Mouse (Mus musculus) cerebellum, postnatal 36 days (tissue): ENCODE data around the gene Rpp25.

Source experiments
- DNase-seq, 2 experiments: peaks; one replicate each; pipeline ENCODE4 v3.0.0; 2021 to 2022; ENCODE audit warnings: mixed read lengths in 2 of 2

The Rpp25 gene

DNA sequence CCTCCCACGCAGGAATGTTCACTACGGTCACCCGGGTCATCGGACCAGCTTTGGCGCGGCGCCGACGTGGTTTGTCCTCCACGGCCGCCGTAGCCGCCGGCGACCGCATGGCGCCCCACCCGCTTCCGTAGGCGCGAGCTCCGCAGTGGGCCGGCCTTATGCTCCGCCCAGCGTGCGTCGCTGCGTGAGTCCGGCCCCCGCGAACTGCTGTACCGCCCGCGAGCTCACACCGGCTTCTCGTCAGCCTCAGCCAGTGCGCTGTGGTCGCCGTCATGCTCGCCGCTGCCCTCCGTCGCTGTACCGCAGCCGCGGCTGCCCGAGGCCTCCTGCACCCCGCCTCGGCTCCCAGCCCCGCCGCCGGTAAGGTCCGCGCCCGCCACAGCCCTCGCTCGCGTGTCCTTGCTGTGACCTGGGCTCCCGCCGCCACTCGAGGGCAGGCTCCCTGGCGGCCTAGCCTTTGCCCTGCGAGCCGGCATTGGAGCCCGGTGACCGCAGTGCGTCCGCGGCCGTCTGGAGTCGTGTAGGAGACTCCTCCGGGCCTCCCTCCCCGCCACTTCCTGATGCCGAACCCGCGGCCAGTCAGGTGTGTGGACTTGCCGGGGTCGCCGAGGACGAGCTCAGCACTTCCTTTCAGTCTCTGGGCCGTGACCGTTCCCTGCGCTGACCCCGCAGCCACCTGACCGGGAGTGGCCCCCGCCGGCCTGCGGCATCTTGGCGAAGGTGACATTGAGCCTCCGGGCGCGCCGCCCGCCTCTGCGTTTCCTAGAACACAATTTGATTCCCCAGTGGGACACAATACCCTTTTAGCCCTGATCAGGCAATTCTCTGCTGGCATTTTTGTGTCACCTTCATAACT is 17.5 kb downstream of the Rpp25 start, which contains the start of gene Cox5a:
Cox5a (plus strand) TSS at position 219 of the 856 bp plus-strand sequence.
- DNase-seq: peak; percentile 96 to 98

DNA sequence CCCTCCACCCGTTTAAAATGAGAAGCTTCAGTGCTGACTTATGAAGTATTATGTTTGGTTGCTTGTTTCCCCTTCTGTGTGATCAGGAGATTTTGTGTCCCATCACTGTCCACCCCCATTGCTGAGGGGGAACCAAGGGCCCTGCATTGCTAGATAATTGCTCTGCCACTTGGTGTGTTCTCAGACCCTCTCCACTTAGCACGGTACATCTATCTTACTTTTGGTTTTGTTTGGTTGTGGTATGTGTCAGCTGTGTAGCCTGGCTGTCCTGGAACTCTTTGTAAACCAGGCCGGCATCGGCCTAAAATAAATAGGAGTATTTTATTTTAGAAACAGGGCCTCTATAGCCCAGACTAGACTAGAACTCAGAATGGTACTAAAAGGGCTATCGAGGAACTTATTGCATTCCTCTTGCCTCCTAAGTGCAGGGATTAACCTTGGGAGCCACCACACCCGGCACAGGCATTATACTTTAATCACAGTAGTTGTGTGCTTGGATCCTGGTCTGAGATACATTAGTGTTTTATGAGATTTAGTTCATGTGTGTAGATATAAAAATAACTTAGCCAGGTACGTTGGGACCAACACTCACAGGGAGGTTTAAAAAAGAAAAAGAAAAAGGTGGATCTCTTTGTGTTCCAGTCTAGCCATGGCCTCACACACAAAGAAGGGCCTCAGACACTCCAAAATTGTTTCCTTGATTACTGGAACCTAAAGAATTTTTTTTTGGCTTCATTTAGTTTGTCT is 18.5 kb downstream of the Rpp25 start:
- DNase-seq: no peak

DNA sequence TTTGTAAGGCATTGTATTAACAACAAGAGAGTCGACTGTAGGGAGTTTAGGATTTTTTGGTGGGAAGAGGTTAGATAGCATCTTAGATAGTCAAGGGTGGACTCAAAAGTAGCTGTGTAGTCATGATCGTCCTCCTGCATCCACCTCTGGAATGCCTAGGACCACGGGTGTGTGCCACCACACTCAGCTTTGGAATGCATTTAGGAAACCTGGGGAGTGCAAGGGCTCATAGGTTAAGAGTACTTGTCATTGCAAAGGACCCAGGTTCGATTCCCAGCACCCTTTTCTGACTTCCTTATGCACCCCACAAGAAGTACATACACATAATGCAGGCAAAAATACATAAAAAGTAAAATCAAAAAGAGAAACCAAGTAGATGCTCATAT is 19.0 kb downstream of the Rpp25 start:
- no peak for DNase-seq

DNA sequence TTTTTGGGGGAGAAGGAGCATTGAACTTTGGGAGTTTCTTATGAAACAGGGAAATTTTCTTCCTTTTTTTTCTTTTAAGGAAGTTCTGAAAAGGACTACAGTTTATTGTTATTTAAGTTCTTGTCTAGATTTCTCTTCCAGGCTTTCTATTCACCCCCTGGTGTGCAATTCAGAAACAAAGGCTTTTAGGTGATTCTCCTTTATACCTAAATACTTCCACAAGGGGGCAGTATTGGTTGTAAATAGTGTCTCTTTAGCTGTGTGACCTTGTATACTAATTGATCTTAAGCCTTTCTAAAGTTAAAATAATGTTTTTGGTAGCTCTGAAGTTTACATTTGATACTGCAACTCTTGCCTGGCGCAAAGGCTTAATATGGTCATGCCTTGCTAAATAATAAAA is 19.9 kb downstream of the Rpp25 start:
- DNase-seq: no peak

DNA sequence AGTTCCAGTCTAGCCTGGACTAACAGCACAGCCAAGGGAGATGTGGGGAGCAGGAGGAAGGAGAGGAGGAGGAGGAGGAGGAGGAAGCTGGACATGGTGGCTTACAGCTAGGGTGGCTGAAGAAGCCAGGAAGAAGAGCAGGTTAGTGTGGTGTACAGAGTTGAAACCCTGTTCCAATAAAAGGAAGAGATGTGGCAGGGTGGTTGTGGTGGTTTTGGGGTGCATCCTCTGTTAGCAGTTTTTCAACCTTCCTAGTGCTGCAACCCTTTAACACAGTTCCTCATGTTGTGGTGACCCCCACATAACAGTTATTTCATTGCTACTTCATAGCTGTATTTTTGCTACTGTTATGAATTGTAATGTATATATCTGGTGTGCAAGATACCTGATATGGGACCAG is 20.6 kb downstream of the Rpp25 start:
- DNase-seq: no peak

DNA sequence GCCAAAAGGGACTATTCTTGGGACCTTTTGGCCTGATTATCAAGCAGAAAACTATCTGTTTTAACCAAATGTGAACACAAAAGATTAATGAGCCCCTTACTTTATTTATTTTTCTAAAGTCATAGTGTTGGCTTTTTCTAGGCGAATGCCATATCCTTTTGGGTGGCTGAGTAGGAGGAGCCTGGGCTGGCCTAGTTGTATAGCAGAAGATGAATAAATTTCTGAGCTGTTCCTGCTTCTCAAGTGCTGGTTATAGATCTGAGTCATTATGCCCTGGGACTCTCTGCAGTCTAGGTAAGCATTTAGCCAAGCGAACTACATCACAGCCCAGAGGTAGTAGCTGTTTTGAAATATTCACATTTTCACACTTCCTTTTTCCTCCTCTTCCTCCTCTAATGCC is 21.7 kb downstream of the Rpp25 start:
- DNase-seq: no peak

DNA sequence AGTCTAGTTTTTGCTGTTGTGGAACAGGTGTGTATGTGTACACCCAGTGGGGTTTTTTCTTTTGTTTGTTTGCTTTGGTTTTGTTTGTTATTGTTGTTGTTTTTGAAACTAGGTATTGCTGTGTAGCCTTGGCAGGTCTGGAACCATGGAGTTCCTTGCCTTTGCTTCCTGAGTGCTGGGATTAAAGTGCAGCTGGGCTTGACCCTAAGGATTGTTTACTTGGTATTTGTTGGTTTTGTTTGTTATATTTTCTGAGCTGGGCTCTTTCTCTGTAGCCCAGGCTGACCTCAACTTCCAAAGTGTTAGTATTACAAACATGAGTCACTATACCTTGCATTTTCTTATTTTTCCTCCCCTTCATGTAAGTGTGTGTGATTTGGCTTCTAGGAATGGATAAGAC is 22.6 kb downstream of the Rpp25 start:
- no peak for DNase-seq

DNA sequence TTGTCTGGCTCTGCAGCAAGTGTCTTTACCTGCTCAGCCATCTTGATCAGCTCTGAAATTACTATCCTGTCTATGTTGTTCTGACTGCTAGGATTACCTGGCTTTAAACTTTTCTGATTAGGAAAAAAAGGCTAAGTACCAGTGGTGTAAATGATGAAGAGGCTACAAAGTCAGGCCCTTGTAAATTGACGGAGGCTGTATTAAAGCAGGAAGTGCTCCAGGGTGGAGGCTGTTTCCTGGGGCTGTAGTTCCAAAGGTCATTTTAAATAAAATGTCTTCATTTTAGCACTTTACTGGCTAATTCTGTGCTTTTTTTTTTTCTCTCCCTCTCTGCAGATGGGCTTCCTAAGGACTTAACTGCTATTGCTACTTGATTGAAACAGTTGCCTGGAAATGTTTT is 28.1 kb downstream of the Rpp25 start:
- no peak for DNase-seq

DNA sequence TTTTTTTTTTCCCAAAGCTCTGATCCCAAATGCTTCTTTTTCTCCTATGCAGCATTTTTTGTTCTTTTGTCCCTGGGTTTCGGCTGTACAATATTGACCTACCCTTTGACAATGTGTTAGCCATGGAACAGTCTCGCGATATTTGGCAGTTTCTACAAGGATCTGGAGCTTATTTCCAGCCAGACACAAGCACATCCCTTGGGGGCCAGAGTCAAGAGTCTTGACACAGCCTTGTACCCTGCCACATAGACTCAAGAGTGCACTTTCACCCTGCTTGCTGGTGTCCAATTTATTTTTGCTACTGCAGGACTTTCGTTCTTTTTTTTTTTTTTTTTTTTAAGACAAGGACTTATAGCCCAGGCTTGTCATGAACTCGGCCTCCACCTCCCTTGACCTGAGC is 32.5 kb downstream of the Rpp25 start:
- no peak for DNase-seq

DNA sequence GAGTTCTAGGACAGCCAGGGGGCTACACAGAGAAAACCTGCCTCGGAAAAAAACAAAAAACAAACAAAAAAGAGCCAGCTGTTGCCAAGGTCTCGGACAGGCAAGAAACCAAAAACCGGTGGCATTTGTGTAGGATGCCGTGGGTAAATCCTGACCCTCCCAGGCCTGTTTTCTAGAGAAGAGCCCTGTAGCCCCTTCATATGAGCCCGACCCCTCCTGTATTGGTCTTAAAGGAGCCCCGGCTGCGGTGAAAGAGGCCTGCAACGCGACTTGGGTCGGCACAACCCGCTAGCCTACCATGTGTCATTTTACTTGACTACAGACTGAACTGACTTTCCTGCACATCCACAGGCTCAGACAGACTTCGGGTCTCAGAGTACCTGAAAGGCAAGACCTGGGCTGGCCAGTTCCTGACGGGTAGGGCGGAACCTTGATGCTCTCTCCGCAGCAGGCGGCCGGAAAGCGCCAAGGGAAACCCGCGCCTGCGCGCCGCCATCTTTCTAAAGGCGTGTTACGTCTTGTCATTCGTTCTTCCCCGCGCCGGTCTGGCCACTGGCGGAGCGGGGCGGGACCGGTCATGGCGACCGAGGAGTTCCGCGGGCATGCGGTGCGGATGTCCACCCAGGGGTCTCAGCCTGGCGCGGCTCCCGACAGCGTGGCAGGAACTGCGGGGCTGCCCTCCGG is 33.4 kb downstream of the Rpp25 start, which contains the start of gene Fam219b:
Fam219b (plus strand) TSS at position 485 of the 684 bp plus-strand sequence.
- peak; percentile 92 for DNase-seq

DNA sequence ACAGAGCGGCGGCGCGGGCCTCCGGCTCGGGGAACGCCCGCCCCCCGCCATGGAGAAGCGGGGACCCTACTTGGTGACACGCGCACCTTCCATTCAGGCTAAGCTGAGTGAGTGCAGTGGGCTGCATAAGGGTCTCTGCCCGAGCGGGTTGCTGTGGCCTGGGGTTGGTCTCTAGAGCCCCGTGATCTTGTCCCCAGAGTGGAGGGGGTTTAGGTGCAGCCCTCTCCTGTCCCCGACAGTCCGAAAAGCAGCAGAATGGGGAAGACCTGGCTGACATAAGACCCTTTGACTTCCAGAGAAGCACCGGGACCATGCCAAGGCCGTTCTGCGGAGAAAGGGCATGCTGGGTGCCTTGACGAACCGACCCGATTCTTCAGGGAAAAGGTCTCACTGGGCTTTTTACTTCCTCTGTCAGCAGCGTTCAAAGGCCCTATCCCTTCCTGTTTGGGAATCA is 33.9 kb downstream of the Rpp25 start:
- DNase-seq: peak in 1 of 2 experiments; percentile 45

DNA sequence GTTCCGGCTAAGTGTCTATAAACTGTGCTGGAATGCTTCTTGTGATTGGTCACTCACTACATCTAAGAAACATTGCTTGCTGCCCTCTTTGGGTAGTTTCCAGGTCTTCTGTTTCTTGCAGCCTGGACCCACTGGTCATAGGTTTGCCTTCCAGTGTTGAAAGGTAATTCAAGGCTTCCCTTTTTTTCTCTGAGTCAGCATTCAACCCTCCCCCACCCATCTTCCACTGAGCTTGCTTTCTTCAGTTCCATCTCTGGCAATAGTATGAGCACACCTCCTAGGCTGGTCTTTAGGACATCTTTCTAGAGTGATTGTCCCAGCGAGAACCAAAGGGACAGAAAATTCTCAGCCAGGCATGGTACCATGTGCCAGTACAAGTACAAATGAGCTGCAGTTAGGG is 35.7 kb downstream of the Rpp25 start:
- no peak for DNase-seq

DNA sequence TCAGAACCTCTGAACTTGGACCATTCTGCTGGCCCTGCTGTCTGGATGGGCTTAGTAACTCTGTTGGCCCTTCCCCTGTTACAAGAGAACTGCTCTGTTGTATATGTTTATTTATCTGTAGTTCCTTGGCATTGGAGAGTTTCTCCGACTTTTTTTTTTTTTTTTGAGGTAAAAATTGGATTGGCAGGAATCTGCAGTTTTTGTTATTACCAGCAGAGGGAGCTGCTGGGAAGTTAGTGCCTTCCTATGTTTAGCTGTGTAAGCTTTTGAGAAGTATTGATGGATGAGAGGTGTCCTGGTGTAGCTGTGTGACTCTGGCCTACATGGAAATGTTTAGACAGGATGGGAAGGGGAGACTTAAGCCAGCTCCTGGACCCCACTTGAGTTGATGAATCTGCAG is 37.5 kb downstream of the Rpp25 start:
- DNase-seq: peak; percentile 47 to 65

DNA sequence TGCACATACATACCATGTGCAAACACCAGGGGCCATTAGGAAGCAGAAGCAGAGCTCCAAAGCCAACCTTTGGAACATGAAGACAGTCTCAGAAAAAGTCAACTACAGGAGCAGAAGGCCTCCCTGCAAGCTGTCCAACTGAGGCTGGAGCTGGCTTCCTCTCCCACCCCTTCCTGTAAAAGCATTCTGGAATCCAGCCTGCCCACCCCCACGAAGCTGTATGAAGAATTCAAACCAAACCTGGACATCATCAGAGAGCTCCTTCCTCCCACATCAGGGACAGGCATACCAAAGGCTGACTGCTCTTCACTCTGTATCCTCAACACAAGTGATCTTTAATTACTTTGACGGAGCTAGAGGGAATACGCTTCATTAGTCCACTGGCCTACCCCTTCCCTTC is 40.1 kb downstream of the Rpp25 start:
- DNase-seq: no peak

DNA sequence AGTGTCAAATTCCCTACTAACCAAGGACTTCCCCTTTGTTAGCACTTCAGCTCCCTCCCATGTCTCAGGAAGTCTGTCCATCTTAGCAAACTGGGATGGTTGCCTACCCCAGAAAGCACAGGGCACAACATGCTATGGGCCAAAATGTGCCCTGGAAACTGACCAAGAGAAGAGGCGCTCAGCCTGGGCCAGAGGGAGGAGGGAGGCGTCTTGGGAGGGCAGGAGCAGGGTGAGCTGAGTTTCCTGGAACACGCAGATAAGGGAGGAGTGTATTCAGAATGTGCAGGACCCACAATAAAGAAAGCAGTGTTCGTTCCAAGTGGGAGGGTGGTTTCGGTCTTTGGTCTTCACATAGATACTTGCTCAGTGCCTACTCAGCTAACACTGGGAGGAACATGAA is 43.5 kb downstream of the Rpp25 start:
- DNase-seq: peak; percentile 37 to 43

DNA sequence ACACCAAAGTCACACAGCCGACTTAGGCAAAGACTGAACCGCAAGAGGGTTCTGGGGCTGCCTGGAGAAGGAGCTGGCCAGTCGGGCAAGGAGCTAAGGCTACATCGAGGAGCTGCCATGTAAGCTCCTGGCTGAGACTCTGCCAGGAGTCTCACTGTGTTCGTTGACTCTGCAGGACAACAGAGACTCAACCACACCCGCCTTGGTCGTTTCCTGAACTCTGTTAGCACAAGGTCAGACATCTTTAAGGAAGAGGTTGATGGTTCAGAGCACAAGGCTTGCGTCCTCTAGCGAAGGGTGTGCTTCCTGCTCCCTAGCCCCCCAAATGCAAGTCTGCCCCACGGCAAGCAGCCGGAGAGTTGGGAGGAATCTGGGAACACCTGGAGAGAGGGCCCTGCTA is 44.0 kb downstream of the Rpp25 start:
- no peak for DNase-seq

DNA sequence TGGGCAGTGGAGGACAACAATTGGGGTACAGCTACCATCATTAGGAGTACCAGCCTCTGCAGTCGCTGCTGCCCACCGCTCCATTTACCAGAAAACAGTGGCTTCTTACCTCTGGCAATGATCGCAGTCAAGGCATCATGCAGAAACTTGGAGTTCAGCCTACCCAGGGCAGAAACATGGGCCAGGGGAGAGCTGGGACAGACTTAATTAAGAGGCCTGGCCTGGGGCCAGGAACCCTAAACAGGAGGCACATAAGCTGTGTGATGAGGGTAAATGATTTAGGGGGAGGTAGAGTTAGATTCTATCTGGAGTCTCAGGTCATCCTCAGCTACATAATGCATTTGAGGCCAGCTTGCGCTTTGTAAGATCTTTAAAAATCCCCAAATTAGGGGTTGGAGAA is 45.4 kb downstream of the Rpp25 start:
- peak in 1 of 2 experiments; percentile 29 for DNase-seq

DNA sequence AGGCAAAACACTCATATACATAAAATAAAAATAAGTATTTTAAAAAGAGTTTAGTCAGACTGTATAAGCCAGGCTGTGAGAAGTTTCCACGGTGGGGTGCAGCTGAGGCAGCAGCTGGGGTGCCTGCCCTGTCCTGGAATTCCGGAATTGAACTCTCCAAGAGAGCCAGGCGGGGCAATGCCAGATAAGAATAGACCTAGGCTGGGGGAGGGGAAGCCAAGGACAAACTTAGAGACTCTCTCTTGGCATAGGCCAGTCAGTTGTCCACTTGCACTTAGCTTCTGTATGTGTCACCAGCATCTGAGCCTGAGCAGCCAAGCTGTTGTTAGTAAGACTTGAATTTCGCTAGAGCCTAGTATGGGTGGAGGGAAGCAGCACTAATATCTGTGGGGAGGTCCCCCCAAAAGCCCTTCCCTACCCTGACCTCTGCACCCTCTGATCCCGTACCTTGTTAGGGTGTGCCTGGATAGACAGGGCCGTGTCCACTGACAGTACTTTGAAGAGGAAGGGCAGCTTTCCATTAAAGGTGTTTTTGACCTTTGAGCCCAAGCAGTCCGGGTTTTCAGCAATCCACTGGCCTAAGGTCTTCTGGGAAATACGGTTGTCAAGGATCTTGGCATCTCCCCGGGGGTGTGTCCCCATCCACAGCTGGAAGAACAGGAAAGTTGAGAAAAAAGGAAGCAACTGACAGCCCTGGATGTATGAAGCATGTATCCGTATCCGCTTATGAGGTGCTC is 46.5 kb downstream of the Rpp25 start:
- no peak for DNase-seq

DNA sequence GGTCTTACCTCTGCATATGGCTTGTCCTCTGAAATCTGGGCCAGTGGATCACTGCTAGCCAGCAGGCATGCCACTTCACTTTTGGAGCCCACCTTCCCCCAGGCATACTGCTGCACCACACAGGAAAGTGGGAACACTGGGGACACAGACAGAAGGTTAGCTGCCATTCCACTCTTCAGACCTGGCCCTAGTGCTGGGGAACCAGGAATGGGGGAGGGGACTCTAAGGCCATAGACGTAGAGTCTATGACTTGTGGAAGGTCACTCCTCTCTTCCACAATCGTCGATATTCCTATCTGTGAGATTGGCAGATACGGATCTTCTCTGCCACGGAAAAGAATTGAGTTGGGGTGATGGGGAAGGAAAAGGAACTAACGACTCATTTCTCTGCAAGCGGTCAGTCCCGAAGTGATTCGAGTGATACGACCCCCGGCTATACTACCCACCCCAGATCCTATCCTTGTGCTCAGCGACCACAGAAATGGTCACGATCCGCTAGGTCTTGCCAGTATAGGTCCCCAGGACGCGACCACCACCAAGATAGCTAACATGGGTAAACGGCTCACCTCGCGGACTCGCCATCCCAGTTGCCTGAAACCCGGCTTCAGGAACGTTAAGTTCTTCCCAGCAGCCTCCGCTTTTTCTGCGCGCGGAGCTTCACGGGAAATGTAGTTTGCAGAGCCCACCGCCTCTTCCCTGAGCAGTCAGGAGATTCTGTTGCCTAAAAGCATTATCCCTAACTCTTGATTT is 48.5 kb downstream of the Rpp25 start, which contains the start of gene Mpi:
Mpi (minus strand) TSS at position 625 of the 749 bp plus-strand sequence.
- peak; percentile 68 to 72 for DNase-seq

DNA sequence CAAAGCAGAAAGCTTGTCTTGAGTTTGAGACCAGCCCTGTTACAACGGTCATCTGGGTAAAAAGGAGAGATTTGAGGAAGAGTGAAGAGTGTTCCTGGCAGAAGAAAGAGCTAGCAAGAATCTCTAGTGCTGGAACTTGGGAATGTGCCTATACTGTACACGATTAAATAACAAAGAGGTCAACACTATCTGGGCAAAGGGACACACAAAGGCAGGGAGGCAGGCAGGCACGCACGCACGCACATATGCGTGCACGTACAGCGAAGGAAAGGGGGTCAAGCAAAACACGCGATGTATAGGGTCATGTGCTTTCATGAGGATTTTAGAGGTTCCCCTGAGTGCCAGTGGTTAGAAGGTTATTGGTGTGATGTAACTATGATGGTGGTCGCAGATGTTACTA is 49.3 kb downstream of the Rpp25 start:
- DNase-seq: no peak

DNA sequence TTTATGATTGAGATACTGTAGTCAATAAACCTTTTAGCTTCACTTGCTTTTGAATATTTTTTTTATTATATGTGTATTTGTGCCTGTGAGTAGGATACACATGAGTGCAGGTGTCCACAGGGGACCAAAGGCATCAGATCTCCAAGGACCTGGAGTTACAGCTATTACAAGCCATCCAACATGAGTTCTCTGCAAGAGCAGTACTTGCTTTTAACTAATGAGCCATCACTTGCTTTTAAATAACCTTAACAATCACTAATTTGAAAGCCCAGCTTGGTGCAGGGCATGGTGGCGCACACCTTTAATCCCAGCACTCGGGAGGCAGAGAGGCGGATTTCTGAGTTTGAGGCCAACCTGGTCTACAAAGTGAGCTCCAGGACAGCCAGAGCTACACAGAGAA is 50.9 kb downstream of the Rpp25 start:
- DNase-seq: no peak
